Mouse (Mus musculus) cerebellum, postnatal 4 days (tissue): Measurements from ENCODE around the gene Gm5447.

Experiments used
- DNase-seq, 2 experiments: peaks; one replicate each; pipeline ENCODE4 v3.0.0; 2022; ENCODE audit warnings: low spot score in 2 of 2, mixed read lengths in 1 of 2

Gene Gm5447

DNA sequence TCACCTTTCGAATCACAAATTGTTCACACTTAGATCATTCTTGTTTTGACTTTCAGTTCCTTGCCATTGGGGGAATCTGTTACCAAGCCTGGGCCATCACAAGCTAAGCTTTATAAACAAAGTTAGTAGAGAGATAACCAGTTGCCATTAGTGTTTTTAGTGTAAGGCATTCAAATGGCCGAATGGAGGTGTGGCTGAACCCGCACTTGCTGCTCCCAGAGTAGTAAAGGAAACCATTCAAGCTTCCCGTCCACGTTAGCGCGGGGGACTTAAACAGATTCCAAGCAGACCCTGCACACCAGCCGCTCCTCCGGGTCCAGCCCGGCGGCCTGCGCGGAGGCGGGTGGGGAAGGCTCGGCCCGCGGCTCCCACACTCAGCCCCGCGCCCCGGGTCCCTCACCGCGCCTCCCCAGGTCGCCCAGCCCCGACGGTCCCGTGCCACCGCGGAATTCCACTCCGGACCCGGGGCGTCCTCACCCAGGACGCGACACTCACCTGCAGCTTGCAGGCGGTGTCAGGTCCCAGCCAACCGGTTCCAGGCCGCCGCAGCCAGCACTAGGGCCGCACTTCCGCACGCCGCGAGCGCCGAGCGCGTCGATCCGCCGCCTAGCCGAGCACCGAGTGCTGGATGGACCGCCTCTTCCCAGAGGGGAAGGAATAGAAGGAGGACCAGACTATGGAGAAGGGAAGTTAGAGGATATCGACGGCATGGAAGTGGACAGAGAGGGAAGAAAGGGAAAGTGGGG is at the start of gene Gm5447, which contains the start of gene Exoc2:
Gm5447 (plus strand) TSS at position 704 of the 746 bp plus-strand sequence.
Exoc2 (minus strand) TSS at position 593 of the 746 bp plus-strand sequence.
- DNase-seq, result peak; percentile 63 to 79

DNA sequence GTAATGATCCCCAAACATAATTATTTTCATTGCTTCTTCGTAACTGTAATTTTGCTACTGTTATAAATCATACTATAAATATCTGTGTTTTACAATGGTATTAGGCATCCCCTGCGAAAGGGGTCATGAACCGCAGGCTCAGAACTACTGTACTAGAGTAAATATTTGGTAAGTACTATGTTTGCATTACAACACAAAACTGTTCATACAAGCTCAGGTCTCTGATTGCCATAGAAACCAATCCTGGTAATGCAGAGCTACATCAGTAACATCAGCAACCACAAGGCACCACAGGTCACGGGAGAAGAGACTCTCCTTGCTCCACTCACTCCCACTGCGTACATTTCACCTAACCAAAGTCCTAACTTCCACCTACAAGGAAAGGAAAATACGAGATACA is 49.7 kb upstream of the Gm5447 start:
- DNase-seq, result no peak

DNA sequence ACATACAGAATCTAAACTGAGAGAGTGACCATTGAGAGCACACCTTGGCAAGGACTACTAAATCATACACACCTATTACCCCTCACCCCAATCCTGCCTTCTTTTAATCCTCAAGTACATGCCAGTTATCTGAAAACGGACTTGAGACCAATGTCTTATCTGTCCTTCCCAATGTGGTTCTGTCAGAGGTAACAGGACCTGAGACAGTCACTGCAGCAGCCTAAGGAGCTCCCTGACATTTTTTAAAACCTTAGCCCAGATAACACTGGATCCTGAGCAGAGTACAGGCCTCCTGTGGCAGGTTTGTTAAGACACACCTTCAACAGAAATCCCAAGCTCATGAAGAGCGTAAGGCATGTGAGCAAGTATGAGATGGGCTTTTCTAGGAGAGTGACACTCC is 44.9 kb upstream of the Gm5447 start:
- DNase-seq, result no peak

DNA sequence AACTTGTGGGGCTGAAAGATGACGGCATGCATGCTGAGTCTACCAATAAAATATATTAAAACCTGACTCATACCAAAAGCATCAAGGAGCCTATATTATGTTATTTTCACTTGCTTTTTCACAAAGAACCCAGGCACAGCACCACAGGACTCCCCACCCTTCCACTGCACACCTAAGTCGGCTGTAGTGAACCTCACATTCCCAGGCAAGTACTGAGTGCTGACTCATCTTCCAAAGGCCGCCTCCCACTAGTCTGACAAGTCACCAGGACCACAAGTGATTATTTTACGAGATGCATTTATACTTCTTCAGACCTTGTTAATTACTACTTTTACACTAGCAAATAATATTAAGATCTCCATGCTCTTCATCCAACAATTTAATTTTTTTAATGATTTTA is 42.4 kb upstream of the Gm5447 start:
- no peak for DNase-seq

DNA sequence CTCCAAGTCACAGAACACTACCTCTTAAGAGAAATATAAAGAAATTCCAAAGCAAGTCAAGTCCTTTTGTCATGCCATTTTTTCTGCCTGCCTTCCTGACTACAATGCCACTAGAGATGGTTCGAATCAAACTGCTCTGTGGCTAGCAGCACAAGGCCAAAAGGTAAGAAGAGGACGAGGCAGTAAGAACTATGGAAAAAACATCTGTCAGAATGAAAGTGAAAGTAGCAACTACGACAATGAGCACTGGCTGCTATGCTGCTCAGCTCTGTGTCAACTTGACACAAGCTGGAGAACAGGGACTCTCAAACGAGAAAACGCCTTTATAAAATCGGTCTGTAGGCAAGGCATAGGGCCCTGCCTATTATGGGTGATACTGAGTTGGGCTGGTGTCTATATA is 41.0 kb upstream of the Gm5447 start:
- no peak for DNase-seq

DNA sequence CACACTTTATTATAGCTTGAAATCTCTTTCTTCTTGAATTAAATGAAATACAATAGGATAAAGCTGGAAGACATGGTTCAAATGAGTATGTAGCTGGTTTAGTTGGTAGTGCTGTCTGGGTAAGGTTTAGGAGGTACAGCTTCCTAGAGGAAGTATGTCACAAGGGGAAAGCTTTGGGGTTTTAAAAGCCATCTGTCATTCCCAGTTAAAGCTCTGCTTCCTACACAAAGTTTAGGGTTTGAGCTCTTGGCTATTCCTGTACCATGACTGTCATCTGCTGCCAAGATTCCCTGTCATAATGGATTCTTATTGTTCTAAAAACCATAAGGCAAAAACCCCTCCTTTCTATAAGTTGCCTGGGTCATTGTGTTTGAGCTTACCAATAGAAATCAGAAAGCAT is 28.2 kb upstream of the Gm5447 start:
- no peak for DNase-seq

DNA sequence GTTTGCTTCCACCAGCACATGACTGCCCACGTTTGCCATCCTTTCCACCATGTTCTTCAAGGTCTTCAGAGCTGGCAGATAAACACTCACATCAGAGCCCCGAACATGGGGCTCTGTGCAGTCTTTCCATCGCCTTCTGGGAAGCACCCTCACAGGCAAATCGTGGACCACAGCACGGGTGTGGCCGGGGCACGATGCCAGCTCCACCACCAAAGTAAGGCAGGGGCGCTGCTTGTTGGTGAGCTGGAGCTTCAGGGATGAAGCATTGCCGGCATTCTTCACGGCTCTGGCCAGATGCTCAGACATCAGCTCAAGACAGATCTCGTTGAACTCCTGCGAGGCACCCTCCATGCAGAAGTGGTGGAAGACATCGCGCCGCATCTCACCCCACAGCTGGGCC is 26.9 kb upstream of the Gm5447 start:
- DNase-seq, result no peak

DNA sequence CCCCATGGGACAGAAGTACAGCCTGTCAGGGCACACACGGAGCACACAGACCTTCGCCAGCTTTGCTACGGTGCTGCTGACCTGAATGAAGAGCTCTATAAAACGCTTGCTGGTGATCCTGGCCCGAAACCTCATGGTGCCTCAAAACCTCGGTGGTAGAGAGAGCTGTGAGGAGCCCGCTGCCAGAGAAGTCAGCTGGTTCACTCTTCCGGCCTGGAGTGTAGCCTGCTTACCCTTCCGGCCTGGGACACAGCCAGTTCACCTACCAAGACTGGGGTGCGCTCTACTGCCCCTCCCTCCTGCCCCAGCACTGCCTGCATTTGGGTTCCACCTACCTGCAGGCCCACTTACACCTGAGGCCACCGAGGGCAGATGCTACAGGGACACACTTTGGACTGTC is 26.5 kb upstream of the Gm5447 start, which contains the start of gene Hus1b:
Hus1b (minus strand) TSS at position 220 of the 400 bp plus-strand sequence.
- no peak for DNase-seq

DNA sequence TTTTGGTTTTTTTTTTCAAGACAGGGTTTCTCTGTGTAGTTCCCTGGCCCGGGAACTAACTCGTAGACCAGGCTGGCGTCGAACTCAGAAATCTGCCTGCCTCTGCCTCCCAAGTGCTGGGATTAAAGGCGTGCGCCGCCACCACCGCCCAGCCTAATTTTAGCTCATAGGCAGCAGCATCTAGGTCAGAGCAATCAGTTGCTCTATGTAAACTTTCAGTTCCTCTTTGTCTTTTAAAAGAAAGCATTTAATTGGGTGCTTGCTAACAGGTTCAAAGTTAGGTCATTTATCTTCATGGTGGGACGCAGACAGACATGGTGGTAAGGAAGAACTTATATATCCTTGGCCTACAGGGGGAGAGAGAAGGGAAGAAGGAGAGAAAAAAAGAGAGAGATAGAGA is 24.8 kb upstream of the Gm5447 start:
- no peak for DNase-seq

DNA sequence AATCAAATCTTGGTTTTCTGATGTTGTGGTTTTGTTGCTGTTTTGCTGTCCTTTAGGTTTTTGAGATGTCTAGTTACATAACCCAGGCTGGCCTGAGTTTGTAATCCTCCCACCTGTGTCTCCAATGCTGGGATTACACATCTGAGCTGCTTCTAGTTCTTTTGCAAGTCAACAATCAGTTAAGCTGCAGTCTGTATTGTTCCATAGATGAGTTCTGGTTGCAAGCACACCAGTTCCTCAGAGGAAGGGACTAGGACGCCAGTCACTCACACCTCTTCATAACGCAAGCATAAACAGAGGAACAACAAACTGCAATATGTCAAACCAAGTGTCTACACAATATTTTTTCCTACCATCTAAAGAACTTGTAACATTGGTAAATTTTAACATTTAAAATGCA is 22.0 kb upstream of the Gm5447 start:
- DNase-seq, result no peak

DNA sequence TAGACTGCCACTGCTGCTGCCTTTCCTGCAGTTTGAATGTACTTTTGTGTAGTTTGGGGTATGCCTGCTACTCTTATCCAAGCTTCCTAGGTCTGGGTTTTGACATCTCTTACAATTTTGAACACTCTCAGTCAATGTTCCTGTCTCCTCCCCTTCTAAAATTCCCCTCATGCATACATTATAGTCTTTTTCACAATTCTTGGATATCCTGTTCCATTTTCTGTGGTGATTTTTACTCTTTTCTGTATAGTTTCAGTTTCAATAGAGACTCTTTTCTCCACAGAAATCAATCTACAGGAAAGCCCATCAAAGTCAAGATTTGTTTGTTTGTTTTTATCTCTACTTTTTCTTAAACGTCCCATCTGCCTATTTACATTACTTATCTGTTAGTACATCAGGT is 20.4 kb upstream of the Gm5447 start:
- DNase-seq, result no peak

DNA sequence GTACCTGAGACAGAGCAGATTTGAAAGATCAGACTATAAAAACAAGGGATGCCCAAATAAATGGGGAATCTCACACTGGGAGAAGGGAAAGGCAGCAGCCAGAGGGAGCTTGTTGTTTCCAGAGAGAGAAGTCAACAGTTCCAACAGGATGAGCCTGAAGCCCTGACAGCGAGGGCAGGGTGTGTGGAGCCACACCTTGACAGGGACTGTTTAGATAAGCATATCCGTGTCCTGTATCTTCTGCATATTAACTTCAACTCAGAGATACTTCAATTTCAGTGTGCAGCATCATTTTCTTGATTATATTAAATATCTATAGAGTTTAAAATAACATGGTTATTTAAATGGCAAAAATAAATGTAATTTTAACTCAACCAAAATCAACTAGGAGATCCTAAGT is 13.3 kb upstream of the Gm5447 start:
- DNase-seq, result no peak

DNA sequence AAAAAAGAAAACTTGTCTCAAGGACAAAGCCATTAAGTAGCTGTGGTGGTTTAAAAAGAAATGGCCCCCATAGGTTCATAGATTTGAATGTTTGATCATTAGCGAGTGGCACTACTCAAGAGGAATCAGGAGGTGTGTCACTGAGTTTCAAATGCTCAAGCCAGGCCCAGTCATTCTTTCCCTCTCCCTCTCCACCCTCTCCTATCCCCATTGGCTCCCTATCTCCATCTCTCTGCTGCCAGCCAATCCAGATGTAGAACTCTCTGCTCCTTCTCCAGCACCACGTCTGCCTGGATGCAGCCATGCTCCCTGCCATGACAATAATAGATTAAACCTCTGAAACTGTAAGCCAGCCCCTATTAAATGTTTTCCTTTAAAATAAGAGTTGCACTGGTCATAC is 12.1 kb upstream of the Gm5447 start:
- DNase-seq, result no peak

DNA sequence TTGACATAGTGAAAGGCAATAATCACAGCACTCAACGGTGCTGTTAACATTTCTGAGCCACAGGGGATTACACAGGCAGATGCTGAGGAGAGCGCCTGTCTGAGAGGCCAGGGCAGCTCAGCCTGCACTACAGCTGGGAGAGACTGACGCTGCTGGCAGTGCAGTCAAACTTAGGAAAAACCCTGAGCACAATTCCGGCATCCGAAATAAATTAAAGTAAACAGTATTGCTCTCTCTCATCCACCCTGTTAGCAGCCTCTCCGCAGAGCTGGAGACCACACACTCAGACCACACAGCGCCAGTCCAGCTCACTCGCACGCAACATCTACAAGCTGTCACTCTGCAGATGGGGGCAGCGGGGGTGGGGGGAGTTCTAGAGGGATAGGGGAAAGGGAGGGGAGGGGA is 7.5 kb upstream of the Gm5447 start:
- peak in 1 of 2 experiments; percentile 33 for DNase-seq

DNA sequence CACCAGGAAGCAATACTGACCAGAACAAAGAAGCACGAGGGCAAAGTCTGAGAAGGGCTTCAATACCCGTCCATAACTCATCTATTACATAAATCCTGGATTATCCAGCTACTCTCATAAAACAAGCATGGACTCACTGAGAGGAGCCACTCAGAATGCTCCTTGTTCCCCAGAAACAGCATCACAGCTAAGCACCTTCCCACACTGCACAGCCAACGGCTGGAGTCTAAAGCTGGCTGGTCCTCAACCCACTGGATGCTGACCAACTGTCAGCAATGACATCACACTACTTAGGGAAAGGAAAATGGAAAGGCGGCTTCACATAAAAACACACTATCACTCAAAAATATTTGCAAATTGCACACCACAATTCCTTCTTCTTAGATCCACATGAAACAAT is 5.7 kb upstream of the Gm5447 start:
- DNase-seq, result no peak

DNA sequence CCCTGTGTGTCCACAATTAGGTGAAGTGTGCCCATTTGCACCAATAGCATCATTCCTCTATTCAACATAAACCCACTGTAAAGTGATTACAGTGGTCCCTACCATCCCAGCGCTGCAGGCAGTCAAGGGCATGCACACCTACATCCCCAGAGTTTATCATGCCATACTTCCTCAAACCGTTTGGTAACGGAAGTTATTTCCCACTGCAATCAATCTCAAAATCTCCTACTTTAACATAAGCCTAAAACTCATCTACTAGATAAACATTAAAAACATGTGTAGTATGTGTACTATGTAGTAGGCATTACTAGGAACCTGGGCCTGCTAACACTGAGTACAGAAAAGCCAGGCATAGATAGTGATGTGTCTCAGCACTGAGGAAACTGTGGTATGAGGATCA is 3.0 kb upstream of the Gm5447 start:
- no peak for DNase-seq

DNA sequence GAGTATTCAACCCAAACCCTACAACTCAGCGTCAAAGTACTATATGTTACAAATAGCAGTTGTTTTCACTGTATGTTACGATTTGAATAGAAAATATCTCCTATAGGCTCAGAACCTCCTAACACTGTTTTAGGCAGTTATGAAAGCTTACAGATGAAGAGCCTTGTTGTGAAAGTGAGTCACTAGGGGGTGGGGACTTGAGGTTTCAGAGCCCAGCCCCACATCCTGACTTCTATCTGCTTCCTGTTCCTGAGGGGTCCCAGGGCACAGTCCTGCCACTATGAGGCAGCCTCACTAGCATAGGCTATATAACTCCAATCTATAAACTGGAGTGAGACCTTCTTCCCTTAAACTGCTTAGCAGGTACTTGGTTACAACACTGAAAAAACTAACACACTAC is 1.9 kb upstream of the Gm5447 start:
- DNase-seq, result no peak

DNA sequence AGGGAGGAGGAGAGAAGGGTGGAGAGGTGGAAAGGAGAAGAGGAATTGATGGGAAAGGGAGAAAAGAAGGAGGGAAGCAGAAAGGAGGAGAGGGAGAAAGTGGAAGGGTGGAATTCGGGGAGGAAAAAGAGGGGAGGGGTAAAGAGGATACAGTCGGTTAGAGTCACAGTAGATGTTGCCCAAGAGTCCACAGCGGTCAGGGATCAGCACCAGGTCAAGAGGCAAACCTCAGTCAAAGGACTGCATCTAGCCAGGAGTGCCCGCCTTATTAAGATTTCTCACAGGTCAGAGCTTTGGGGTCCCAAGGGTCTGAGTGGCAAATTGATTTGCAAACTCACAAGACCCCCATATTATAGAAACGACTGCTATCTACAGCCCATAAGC is 235 bp downstream of the Gm5447 start:
- no peak for DNase-seq

DNA sequence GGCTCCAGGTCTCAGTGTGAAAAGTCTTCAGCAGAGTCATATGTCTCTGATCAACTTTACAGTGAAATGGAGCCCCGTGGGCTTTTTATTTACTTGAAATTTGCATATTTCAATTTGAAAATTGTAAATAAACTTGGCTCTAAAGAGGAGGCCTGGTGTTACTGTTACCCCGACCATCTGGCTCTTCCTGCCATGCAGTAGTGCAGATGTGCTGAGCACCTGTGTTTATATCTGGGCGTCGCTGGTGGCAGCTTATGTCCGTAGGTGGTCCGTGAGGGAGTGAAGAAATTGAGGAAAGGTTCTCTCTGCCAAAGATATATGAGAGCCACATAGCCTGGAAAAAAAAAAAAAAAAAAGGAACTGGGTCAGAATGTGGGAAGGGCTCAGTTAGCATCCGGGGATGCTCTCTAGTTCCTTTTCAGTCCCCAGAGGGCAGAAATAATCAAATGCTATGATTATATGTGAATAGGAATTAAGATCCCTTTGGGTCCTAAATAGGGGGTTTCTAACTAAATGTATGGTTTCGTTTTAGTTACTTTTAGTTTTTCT is 2.6 kb downstream of the Gm5447 start:
- no peak for DNase-seq

DNA sequence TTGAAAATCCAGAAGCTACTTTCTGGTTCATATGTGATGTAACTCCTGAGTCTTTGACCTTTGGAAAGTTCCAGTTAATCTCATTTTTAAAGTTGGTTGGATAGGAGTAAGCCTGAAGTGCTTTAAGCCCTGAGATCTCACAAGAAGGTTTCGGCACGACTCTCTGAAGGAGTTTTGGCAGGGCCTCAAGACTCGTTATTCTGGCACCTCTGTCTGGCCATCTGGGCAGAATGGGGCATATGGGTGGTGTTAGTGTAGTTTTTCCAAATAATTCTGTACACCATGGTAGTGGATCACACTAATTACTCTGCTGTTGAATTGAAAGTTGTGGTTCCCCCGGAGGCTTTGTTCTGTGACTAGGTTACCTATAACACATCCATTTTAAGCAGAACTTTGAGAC is 4.2 kb downstream of the Gm5447 start:
- DNase-seq, result peak in 1 of 2 experiments; percentile 23

DNA sequence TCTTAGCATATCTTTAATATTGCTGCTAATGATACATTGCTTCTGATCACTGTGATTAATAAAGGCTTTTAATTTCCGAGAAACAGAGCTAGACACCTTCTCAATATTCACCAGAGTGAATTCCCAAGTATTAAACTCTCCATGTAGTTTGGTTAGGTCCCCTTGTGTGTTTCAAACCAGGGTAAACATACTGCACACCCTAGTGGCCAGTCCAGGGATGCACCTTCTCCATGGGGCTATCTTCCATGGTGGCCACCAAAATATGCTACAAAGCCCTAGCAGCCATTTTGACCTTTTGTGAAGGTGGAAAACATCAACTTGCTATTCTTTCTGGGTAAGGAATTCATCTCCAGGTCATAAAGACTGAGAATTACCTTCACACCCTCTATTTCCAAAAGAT is 7.7 kb downstream of the Gm5447 start:
- no peak for DNase-seq

DNA sequence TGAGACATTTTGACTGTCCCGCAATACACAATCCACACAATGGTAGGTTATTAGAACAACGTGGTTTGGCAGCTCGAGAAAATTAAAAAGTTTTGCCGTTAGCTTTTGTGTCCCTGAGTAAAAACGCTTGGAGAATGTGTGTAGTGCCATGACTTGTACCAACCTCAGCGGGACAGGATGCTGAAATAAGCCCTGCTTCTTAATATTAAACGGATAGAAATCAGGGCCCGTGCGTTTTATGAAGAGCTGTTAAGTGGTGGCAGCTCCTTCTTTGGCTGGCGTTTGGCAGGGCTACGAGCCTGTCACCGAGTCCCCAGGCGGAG is 11.2 kb downstream of the Gm5447 start:
- no peak for DNase-seq

DNA sequence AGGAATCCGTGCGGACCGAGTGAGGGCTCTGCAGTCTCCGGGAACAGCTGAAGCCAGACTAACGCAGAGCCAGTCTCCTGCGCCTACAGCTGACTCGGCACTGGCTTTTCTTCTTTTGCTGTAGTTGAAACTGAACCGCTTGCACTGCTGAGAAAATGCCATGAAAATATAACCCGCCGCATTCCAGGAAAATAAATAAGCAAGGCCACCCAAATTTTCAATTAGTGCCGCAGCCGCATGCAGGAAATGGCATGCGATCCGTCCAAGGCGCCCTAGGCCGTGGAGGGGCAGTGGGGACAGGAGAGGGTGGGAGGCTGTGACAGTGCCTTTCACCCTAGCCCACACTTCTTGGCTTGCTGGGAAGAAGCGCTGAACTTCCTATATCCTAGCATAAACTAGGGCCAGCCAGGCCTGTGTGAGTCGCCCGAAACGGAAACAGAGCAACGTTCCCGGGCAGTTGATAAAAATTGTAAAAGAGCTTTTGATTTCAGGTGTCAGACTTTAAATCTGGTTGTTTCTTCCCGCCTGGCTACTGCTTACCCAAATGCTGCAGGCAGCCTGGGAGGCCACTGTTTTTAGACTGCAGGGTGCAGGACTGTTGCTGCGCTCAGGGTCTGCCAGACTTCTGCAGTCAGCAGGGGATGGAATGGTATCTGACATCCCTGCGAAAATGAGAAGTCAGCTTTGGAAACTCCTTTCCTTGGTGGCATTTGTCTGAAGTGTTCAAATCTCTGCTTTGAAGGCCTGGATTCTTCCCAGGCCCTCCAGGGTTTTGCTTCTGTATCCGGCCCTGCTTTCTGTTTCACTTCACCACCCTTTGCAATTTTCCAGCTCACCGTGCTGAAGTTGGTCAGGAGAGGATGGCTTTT is 11.8 kb downstream of the Gm5447 start:
- DNase-seq, result peak in 1 of 2 experiments; percentile 53
